Mouse (Mus musculus) heart, postnatal 0 days (tissue): ENCODE results near the gene Cox14.

Source experiments
- CTCF ChIP-seq: IDR thresholded peaks from 2 replicates; pipeline ENCODE4 v1.5.1; 2016; ENCODE audit warnings: antibody characterized with exemption, control low read depth, low read depth
- EP300 ChIP-seq: IDR thresholded peaks from 2 replicates; pipeline ENCODE4 v1.6.1; 2016; ENCODE audit warnings: antibody characterized with exemption, low read depth

- TF ChIP-seq EP300: no peak
- no peak for TF ChIP-seq CTCF
These were observed 17.2 kb upstream of the Cox14 start for GRCm38 (mm10) chr15:99708176-99708575.
